Mouse (Mus musculus) olfactory bulb, adult 2 months (tissue): Measurements from ENCODE around the gene Lgr4.

Experiments
- CTCF ChIP-seq: fragments of 200-500 bp; IDR thresholded peaks from 2 replicates; pipeline ENCODE4 v1.5.1; 2012; ENCODE audit warnings: low read depth, mild to moderate bottlenecking, low read length, moderate library complexity; ENCODE audit not compliant: insufficient read depth
- POLR2A ChIP-seq: fragments of 200-500 bp; IDR thresholded peaks from 2 replicates; pipeline ENCODE4 v1.6.1; 2012; ENCODE audit warnings: mild to moderate bottlenecking, low read depth, low read length, moderate library complexity; ENCODE audit not compliant: insufficient read depth

DNA sequence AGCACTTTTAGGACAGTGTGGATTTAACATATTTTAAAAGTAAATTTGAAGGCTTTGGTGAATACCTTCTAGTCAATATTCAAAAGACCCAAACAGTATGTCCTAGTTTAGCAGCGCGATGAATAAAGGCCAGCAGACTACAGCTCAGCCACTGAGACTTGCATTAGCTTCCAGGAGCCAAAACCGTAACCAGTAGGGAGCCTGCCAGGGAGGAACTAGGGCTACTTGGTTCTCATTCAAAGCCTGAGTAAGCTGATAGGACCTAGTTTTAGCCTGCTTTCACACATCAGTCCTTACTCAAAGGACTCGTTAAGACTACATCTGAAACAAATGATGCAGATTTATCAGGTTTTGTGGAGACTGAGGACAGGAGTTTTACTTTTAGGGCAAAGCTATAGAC is 102.2 kb downstream of the Lgr4 start:
- TF ChIP-seq CTCF (no peak), POLR2A (no peak)
